Mouse (Mus musculus): ENCODE results near the gene Map4k2.
A peak's percentile ranks its signal among the peaks of the same experiment; 100 is the strongest.

The Map4k2 gene

GRCm38 (mm10) chr19:6346023-6346422, 5.1 kb downstream of the Map4k2 start:
- DNase-seq (ENCODE audit: low spot score in 2 of 2) = no peak

- DNase-seq (ENCODE audit: low spot score in 2 of 2) = no peak
These were observed 5.7 kb downstream of the Map4k2 start for GRCm38 (mm10) chr19:6346661-6347060.

GRCm38 (mm10) chr19:6347615-6348014, 6.7 kb downstream of the Map4k2 start:
- no peak for DNase-seq (ENCODE audit: low spot score in 2 of 2)

- no peak for DNase-seq (ENCODE audit: low spot score in 2 of 2)
These were observed 7.8 kb downstream of the Map4k2 start for GRCm38 (mm10) chr19:6348717-6349116.

- peak; percentile 52 to 63 for DNase-seq (ENCODE audit: low spot score in 2 of 2)
These were observed 8.5 kb downstream of the Map4k2 start for GRCm38 (mm10) chr19:6349215-6349983.

- no peak for DNase-seq (ENCODE audit: low spot score in 2 of 2)
These were observed 10.6 kb downstream of the Map4k2 start for GRCm38 (mm10) chr19:6351431-6352106.

GRCm38 (mm10) chr19:6352107-6352505, 11.2 kb downstream of the Map4k2 start:
- no peak for DNase-seq (ENCODE audit: low spot score in 2 of 2)

DNA sequence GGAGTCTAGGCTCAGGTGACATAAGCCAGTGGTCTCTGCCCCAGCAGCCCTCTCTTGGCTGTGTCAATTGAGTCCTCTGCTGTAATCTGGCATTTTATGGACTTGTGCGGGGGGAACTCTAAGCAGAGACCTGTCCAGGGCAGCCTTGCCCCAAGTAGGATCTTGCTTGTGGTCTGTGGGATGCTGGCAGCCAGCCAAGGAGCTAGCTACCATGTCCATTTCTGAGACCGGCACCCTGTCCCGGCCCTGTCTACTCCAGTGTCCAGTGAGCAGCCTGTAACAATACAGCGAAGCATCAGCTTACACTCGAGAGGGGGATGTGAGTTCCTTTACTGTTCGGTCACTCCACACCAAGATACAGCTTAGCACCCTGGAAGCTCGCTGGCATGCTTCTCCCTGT, 13.1 kb downstream of the Map4k2 start:
- no peak for DNase-seq (ENCODE audit: low spot score in 2 of 2)

DNA sequence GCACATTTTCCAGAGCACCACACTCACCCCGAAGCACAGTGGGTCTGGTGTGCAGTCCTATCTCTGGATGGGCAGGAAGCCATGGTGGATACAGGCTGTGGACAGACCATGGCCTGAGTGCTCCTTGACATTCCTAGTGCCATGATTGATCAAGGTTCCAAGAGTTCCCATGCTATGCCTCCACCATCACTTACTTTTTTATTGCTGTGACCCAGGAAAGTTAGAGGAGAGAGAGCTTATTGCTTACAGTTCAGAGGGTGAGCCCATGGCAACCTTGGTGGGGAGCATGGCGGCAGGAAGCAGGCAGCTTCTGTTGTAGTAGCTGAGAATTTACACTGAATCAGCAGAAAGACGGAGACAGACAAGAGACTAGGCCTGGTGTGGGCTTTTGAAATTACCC, 20.4 kb downstream of the Map4k2 start:
- no peak for DNase-seq (ENCODE audit: low spot score in 2 of 2)

- no peak for DNase-seq (ENCODE audit: low spot score in 2 of 2)
These were observed 22.1 kb downstream of the Map4k2 start for GRCm38 (mm10) chr19:6363091-6363410.

DNA sequence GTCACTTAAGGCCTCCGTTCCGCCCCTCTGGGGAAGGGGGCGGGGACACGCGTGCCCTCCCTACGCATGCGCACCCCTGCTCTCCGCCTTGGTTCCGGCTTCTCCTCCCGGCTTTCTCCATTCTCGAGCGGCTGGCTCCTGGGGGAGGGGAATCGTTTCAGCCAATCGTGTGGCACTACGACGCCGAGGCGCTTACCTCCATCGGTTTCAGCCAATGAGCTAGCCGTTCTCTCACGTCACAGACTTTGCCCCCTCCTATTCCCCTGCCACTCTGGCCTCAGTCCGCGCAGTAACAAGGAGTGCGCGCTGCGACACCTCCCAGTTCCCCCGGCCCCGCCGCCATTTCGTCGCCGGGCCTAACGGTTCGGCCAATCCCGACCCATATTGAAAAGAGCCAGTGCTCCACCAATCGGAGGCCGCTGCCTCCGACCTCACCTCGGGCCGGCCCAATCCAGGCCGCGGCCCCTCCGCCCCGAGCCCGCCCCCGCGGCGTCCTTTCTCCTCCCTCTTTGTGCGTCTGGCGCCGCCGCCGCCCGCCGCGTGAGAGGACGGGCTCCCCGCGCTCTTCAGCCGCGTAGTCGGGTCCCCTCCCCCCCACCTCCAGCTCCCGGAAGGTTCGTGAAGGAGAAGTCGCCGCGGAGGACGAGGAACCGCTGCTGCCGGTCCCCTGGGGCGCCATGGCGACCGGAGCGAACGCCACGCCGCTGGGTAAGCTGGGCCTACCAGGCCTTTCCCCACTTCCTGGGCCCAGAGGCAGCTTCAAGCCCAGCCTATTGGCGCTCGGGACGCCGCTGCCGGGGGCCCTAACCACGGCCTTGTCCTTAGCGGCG, 22.7 kb downstream of the Map4k2 start, which contains the start of gene Sf1:
Gene Sf1 (plus strand): TSS at position 280 of the 830 bp plus-strand sequence.
- peak; percentile 99 to 100 for DNase-seq (ENCODE audit: low spot score in 2 of 2)

DNA sequence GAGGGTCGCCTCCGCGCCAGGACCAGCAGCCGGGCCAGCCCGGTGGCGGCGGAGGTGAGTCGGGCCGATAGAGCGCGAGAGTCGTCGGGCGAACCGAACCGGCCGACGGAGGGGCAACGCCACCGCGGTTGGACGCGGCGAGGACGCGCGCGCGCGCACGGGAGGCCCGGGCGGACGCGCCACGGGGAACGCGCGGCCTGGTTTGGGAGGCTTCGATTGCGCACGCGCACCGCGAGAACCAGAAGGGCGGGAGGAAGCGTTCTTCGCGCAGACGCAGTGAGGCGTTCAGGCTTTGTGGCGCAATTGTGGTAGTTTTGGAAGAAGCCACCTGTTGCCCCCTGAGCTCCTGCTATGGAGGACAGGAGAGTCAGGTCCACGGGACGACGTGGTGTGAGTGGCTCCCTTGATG, 23.4 kb downstream of the Map4k2 start:
- DNase-seq (ENCODE audit: low spot score in 2 of 2) = peak; percentile 86 to 90

DNA sequence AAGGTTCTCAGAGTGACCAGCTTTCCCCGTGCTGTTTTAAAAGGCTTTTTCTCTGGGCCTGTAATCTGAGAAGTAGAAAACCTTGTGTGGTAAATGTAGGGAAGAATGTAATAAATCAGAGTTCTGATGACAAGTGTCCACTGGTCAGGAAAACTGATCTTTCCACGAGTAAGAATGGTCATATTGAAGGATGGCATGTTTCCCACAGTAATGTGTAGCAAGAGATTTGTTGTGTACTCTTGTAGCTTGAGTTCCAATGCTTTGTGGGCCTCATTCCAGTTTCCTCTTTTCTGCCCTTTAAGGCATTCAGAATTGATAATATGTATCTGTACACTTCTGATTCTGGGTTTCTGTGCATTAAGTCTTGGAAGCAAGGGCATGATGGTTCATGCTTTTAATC, 23.9 kb downstream of the Map4k2 start:
- no peak for DNase-seq (ENCODE audit: low spot score in 2 of 2)

DNA sequence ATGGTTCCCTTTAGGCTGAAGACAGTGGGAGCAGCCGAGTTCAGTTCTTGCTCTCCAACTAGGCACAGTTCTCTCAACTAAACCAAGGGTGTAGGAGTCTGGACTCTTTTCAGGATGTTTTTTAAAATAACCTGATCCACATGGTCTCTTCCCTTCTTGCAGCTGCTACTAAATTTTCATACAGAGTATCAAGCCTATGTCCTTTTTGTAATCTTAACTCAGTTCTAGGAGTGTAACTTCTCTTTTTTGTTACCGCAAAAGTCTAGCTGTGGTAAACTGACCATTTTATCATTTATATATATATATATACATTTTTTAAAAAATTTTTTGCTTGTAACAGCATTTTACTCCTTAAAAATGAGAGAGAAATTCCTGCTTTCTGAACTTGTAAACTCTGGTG, 29.2 kb downstream of the Map4k2 start:
- DNase-seq (ENCODE audit: low spot score in 2 of 2) = no peak

DNA sequence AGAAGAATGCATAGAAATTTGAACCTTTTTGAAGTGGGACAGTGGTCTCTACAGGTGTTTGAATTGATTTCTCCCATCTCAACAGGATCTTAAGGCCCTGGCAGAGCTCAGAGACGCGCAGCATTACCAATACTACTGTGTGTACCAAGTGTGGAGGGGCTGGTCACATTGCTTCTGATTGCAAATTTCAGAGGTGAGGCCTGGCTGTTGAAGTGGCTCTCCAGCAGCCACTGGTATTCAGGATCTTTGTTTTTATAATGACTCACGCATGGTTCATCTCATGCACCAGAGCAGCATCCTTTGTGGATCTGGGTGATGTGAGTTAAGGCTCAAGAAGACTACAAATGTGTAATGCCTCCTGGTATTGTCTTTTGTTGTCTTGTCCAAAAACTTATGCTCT, 31.5 kb downstream of the Map4k2 start:
- DNase-seq (ENCODE audit: low spot score in 2 of 2) = no peak

- peak; percentile 47 to 79 for DNase-seq (ENCODE audit: low spot score in 2 of 2)
These were observed 32.8 kb downstream of the Map4k2 start for GRCm38 (mm10) chr19:6373539-6374400.

DNA sequence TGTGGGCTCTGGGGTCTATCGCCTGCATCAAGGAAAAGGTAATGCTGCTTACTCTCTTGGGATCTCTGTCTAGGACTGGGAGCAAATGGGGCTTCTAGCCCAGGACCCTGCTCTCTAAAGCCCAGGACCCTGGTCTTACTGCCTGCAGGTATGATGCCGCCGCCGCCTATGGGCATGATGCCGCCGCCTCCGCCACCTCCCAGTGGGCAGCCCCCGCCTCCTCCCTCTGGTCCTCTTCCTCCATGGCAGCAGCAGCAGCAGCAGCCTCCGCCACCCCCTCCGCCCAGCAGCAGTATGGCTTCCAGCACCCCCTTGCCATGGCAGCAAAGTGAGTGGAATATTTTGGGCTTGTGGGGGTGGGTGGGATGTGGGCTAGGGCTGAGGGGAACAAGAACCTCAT, 33.6 kb downstream of the Map4k2 start:
- no peak for DNase-seq (ENCODE audit: low spot score in 2 of 2)

DNA sequence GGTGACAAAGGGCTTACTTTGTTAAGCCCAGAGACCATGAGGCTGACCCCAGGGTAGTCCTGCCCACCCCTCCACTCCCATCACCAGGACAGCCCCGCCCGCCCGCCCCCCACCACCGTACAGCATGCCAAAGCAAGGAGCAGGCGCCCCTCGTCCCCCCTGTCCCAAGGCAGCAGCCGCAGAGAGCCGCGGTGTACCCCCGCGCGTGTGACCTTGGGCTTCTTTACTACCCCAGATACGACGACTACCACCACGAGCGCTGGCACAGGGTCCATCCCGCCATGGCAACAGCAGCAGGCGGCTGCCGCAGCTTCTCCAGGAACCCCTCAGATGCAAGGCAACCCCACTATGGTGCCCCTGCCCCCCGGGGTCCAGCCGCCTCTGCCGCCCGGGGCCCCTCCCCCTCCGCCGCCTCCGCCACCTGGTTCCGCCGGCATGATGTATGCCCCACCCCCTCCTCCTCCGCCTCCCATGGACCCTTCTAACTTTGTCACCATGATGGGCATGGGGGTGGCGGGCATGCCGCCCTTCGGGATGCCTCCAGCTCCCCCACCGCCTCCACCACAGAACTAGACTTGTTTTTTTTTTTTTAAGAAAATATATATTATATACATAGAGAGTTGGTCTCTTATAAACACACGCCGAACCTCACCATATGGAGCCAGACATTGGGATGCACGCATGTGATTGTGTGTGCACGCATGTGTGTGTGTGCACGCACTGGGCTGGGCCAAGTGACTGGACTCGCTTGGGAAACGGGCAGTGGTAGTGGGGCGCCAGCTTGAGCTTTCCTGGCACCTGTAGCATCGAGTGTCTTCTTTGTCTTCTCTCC, 34.7 kb downstream of the Map4k2 start:
- no peak for DNase-seq (ENCODE audit: low spot score in 2 of 2)

- peak; percentile 26 to 40 for DNase-seq (ENCODE audit: low spot score in 2 of 2)
These were observed 35.3 kb downstream of the Map4k2 start for GRCm38 (mm10) chr19:6376255-6376564.

DNA sequence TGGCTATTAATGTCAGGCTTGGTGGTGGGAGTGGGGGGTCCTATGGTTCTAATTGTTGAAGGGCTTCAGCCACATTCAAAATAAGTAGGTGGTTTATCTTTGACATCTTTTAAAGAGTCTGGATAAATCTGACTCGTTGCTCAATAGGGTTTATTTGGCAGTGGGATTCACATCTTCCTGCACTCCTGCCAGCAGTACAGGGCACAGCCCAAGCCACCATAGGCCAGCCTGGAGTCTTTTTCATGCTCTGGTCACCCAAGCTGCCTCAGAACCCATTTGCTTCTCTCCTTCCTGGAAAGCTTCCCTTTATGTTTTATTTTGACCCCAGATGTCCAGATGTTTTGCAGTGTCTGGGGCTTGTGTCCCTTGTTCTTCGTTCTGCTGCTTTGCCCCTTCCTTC, 35.7 kb downstream of the Map4k2 start:
- no peak for DNase-seq (ENCODE audit: low spot score in 2 of 2)

All from urinary bladder, postnatal 36 days (tissue).